Mouse (Mus musculus): ENCODE data around the gene Ednrb. TPM values are rescaled to one million over a fixed set of nuclear protein-coding genes. Genes with fewer than 3 reads are reported as not detected.

Ednrb gene
- polyA plus RNA-seq, 1 experiment from 2014 or later: 72.2 TPM

DNA sequence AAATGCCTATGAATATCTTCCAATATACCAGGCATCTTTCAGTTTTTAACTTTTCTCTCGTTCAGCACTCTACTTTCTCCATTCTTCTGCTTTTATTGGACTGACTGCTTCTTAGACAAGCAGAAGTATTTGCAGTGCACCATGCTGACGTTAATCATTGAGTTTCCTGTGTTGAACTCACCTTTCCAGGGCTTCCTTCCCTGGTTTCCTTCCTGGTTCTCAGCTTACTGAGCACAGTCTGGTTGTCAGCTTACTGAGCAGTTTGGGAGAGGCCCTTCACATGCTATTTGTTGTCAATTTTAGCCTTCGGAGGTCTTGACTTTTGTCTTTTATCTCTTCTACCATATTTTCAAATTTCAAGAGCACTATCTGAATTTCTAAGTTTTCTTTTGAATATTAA is 31.0 kb downstream of the Ednrb start:
- H3K9me3 ChIP-seq (replicated peaks; ENCODE audit: control insufficient read depth, low read length): no peaks in the 10 kb centered on the region
- peaks cover 2% of the 10 kb centered on the region; the same call in 1 of the 2 replicates for H3K4me1 ChIP-seq (ENCODE audit: control insufficient read depth, insufficient read depth, low read length)
- no peaks in the 10 kb centered on the region for H3K36me3 ChIP-seq (ENCODE audit: control insufficient read depth, insufficient read depth)
- H3K4me2 ChIP-seq (ENCODE audit: low read depth, low read length): no peak overlapping the region
- no peak overlapping the region for H3K4me3 ChIP-seq (ENCODE audit: low read length)
- no peak overlapping the region for H3K27ac ChIP-seq (ENCODE audit: low read length)
- no peaks in the 10 kb centered on the region for H3K27me3 ChIP-seq (ENCODE audit: control insufficient read depth, insufficient read depth, low read length)
- ATAC-seq (replicated peaks; ENCODE audit: extremely low read depth, insufficient read depth, low FRiP score): no peak
- no peak overlapping the region for H3K9ac ChIP-seq (ENCODE audit: low read length)
- WGBS: 49% methylated on average over 3 of the region's 3 CpGs

DNA sequence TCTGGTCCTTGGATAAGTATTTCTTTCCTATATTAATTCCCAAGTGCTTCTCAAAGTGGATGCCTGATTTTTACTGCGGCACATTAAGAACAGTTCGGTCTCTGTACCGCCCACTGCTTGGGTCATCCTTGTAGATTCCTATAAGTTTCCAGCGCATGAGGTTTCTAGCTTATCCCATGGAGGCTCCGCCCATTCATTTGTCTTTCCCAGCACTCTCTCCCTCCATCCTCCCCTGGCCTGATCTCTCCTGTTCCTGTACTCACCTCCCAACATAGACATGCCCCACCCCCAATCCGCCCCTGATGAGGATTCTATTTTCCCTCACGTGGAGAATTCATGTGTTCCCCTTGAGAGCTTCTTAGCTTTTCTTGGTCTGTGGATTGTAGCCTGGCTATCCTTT is 32.9 kb downstream of the Ednrb start:
- Histone ChIP-seq H3K27ac (ENCODE audit: low read length) (no peak overlapping the region), H3K36me3 (ENCODE audit: control insufficient read depth, insufficient read depth) (no peaks in the 10 kb centered on the region), H3K4me1 (ENCODE audit: control insufficient read depth, insufficient read depth, low read length) (peaks cover 2% of the 10 kb centered on the region; the same call in 1 of the 2 replicates), H3K9me3 (replicated peaks; ENCODE audit: control insufficient read depth, low read length) (no peaks in the 10 kb centered on the region), H3K27me3 (ENCODE audit: control insufficient read depth, insufficient read depth, low read length) (no peaks in the 10 kb centered on the region), H3K4me2 (ENCODE audit: low read depth, low read length) (no peak overlapping the region), H3K4me3 (ENCODE audit: low read length) (no peak overlapping the region), H3K9ac (ENCODE audit: low read length) (no peak overlapping the region)
- WGBS: 89% methylated on average over 7 of the region's 7 CpGs
- ATAC-seq (replicated peaks; ENCODE audit: extremely low read depth, insufficient read depth, low FRiP score): no peak

DNA sequence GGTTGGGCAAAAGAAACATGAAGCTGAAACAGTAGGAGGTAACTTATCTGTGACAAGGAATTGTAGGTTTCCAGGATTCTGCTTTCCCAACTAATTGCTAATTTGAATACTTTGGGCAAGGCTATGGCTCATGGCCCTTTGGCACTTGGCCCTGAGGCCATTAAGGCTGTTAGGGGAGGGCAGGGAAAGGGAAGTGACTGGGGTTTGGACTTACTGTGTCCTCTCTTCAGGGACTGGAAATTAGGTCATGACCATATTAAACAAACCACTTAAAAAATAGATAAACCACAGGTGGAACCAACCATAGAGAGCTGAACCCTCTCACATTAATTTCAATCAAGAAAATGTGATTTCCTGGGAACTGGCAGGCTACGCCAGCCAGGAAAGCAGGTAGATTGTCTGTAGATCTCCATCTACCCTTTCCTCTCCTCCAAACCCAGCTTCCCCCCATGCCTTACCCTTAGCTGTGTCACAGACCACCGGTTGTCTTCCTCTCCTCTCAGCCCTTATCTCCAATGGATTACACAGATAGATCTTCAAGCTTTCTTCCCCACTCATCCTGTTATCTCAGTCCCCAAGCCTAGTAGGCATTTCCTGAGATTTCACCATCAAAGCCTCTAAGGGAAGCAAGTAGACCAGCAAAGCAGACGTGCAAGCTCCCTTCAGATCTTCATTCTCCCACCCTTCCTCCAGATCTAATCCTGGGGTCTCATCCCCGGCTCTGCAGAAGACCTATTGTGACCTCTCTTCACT is 40.1 kb downstream of the Ednrb start:
- ATAC-seq (replicated peaks; ENCODE audit: extremely low read depth, insufficient read depth, low FRiP score): no peak
- H3K4me1 ChIP-seq (ENCODE audit: control insufficient read depth, insufficient read depth, low read length): no peaks in the 10 kb centered on the region
- WGBS: 47% methylated on average over 4 of the region's 4 CpGs

GRCm38 (mm10) chr14:103797123-103797522 is 47.1 kb downstream of the Ednrb start:
- WGBS: 61% methylated on average over 3 of the region's 3 CpGs
- no peak overlapping the region for H3K9ac ChIP-seq (ENCODE audit: low read length)
- no peaks in the 10 kb centered on the region for H3K27me3 ChIP-seq (ENCODE audit: control insufficient read depth, insufficient read depth, low read length)
- no peaks in the 10 kb centered on the region for H3K36me3 ChIP-seq (ENCODE audit: control insufficient read depth, insufficient read depth)
- no peak overlapping the region for H3K4me3 ChIP-seq (ENCODE audit: low read length)
- H3K27ac ChIP-seq (ENCODE audit: low read length): no peak overlapping the region
- ATAC-seq (replicated peaks; ENCODE audit: extremely low read depth, insufficient read depth, low FRiP score): no peak
- H3K4me2 ChIP-seq (ENCODE audit: low read depth, low read length): no peak overlapping the region
- H3K4me1 ChIP-seq (ENCODE audit: control insufficient read depth, insufficient read depth, low read length): peaks cover 2% of the 10 kb centered on the region; the same call in 1 of the 2 replicates
- no peaks in the 10 kb centered on the region for H3K9me3 ChIP-seq (replicated peaks; ENCODE audit: control insufficient read depth, low read length)

More for the DNA sequence above, 40.1 kb downstream of the Ednrb start:
- no peak overlapping the region for H3K27ac ChIP-seq (ENCODE audit: low read length)
- no peak overlapping the region for H3K9ac ChIP-seq (ENCODE audit: low read length)
- no peaks in the 10 kb centered on the region for H3K27me3 ChIP-seq (ENCODE audit: control insufficient read depth, insufficient read depth, low read length)
- H3K9me3 ChIP-seq (replicated peaks; ENCODE audit: control insufficient read depth, low read length): no peaks in the 10 kb centered on the region
- no peak overlapping the region for H3K4me2 ChIP-seq (ENCODE audit: low read depth, low read length)
- H3K36me3 ChIP-seq (ENCODE audit: control insufficient read depth, insufficient read depth): no peaks in the 10 kb centered on the region
- no peak overlapping the region for H3K4me3 ChIP-seq (ENCODE audit: low read length)

DNA sequence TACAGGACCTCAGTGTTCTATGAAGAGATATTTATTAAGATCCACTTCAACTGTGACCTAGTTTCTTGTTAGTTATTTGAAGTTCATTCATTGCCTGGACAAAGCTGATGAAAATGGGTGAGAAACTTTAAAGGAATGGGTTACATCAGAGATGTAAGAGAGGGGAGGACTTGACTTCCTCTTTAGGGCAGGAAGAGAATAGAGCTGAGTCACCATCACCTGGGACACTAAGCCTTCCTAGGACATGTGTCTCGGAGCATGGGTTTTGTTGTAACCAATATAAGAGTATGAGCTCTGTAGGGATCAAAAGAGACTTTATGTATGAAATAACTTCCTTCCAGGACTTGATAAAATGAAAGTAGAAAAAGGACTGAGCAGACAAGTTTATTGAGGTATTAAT is 48.6 kb downstream of the Ednrb start:
- Histone ChIP-seq H3K27me3 (ENCODE audit: control insufficient read depth, insufficient read depth, low read length) (no peaks in the 10 kb centered on the region), H3K4me2 (ENCODE audit: low read depth, low read length) (no peak overlapping the region), H3K27ac (ENCODE audit: low read length) (no peak overlapping the region), H3K36me3 (ENCODE audit: control insufficient read depth, insufficient read depth) (no peaks in the 10 kb centered on the region), H3K9ac (ENCODE audit: low read length) (no peak overlapping the region), H3K9me3 (replicated peaks; ENCODE audit: control insufficient read depth, low read length) (no peaks in the 10 kb centered on the region), H3K4me1 (ENCODE audit: control insufficient read depth, insufficient read depth, low read length) (peaks cover 2% of the 10 kb centered on the region; the same call in 1 of the 2 replicates), H3K4me3 (ENCODE audit: low read length) (no peak overlapping the region)
- ATAC-seq (replicated peaks; ENCODE audit: extremely low read depth, insufficient read depth, low FRiP score): no peak
- WGBS: 75% methylated on average over 1 of the region's 1 CpGs

DNA sequence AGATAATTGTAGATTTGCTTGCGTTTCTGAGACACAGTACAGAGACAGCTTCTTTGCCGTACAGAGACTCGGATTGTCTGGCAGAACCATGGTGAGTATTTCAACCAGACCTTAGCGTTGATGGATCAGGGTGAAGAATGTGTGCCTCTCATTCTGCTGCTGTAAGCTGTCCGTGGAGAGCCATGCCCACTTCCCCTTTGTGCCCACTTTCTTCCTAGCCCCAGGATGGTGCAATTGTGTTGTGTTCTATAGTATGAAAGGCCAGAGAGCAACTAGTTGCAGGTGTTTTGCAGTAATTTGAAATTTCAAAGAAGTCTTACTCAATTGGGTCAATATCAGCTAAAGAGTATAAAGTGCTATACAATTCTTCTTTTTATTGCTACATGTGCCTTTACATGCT is 50.8 kb downstream of the Ednrb start:
- no peak overlapping the region for H3K27ac ChIP-seq (ENCODE audit: low read length)
- H3K4me1 ChIP-seq (ENCODE audit: control insufficient read depth, insufficient read depth, low read length): peaks cover 2% of the 10 kb centered on the region; the same call in 1 of the 2 replicates
- H3K9ac ChIP-seq (ENCODE audit: low read length): no peak overlapping the region
- ATAC-seq (replicated peaks; ENCODE audit: extremely low read depth, insufficient read depth, low FRiP score): no peak
- H3K4me3 ChIP-seq (ENCODE audit: low read length): no peak overlapping the region
- no peaks in the 10 kb centered on the region for H3K27me3 ChIP-seq (ENCODE audit: control insufficient read depth, insufficient read depth, low read length)
- H3K4me2 ChIP-seq (ENCODE audit: low read depth, low read length): no peak overlapping the region
- WGBS: 54% methylated on average over 5 of the region's 5 CpGs
- H3K9me3 ChIP-seq (replicated peaks; ENCODE audit: control insufficient read depth, low read length): no peaks in the 10 kb centered on the region
- no peaks in the 10 kb centered on the region for H3K36me3 ChIP-seq (ENCODE audit: control insufficient read depth, insufficient read depth)

DNA sequence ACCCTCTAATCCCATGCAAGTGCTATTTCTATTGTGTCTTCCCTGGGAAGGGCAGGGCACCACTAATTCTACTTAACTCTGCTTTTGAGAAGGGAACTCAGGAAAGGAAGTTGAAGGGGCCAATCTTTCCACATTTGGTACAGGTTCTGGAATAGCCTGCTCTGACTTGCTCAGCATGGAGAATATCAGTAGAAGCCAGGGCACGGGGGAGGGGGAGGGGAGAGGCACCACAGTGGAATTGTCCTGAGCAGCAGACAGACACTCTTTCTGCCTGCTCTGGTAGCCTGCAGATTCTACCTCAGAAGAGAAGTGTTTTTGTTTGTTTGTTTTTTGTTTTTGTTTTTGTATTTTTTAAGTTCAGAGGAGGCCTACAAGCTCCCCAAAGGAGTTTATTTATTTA is 51.5 kb downstream of the Ednrb start:
- Histone ChIP-seq H3K4me1 (ENCODE audit: control insufficient read depth, insufficient read depth, low read length) (peaks cover 2% of the 10 kb centered on the region; the same call in 1 of the 2 replicates), H3K27me3 (ENCODE audit: control insufficient read depth, insufficient read depth, low read length) (no peaks in the 10 kb centered on the region), H3K27ac (ENCODE audit: low read length) (no peak overlapping the region), H3K9me3 (replicated peaks; ENCODE audit: control insufficient read depth, low read length) (no peaks in the 10 kb centered on the region), H3K4me3 (ENCODE audit: low read length) (no peak overlapping the region), H3K4me2 (ENCODE audit: low read depth, low read length) (no peak overlapping the region), H3K36me3 (ENCODE audit: control insufficient read depth, insufficient read depth) (no peaks in the 10 kb centered on the region), H3K9ac (ENCODE audit: low read length) (no peak overlapping the region)
- no peak for ATAC-seq (replicated peaks; ENCODE audit: extremely low read depth, insufficient read depth, low FRiP score)
- WGBS: 40% methylated on average over 1 of the region's 1 CpGs

- WGBS: 76% methylated on average over 2 of the region's 2 CpGs
- no peaks in the 10 kb centered on the region for H3K36me3 ChIP-seq (ENCODE audit: control insufficient read depth, insufficient read depth)
- H3K4me1 ChIP-seq (ENCODE audit: control insufficient read depth, insufficient read depth, low read length): peaks cover under 1% of the 10 kb centered on the region; the same call in 1 of the 2 replicates
- H3K4me2 ChIP-seq (ENCODE audit: low read depth, low read length): no peak overlapping the region
- H3K4me3 ChIP-seq (ENCODE audit: low read length): no peak overlapping the region
- H3K27me3 ChIP-seq (ENCODE audit: control insufficient read depth, insufficient read depth, low read length): no peaks in the 10 kb centered on the region
- H3K9ac ChIP-seq (ENCODE audit: low read length): no peak overlapping the region
- no peak overlapping the region for H3K27ac ChIP-seq (ENCODE audit: low read length)
- ATAC-seq (replicated peaks; ENCODE audit: extremely low read depth, insufficient read depth, low FRiP score): no peak
- no peaks in the 10 kb centered on the region for H3K9me3 ChIP-seq (replicated peaks; ENCODE audit: control insufficient read depth, low read length)
Measured at GRCm38 (mm10) chr14:103787547-103787946, 56.7 kb downstream of the Ednrb start.

DNA sequence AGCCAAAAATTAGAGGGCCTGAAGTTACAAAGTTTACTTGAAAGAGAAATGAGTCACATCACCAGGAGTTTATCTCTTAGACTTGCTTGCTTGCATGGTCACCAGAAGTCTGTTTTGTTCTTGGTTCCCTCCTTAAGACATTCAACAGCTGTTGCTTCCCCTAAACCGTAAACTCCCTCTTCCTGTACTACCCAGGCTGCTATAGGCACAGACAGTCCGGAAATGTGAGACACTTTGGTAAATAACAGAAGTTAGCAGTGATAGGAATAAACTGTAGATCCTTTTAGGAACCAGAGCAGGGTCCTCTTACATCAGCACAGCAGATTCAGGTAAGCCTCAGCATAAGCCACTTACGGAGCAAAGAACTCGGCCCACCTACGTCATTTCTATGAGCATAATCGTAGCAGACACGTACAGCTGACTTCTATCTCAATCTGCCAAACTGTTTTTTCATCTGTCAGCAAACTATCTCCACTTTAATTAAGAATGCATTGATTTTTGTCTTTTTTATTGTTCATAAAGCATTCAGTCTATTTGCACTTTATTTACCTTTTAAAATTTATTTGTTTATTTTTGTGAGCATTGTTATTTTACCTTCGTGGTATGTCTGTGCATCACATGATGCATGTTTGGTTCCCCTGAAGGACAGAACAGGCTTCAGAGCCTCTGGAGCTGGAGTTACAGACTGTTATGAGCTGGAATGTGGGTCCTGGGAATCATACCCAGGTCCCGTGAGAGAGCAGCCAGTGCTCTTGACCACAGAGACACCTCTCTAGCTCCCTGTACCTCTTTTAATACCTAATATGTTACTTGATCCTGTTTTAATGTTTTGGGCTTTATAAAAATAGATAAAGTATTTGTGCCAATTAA is 58.9 kb downstream of the Ednrb start:
- H3K27ac ChIP-seq (ENCODE audit: low read length): peak overlapping the region; percentile 57; the same call in 1 of the 2 replicates
- no peaks in the 10 kb centered on the region for H3K36me3 ChIP-seq (ENCODE audit: control insufficient read depth, insufficient read depth)
- WGBS: 52% methylated on average over 9 of the region's 9 CpGs
- H3K4me3 ChIP-seq (ENCODE audit: low read length): peak overlapping the region; percentile 3; the same call in 1 of the 2 replicates
- no peaks in the 10 kb centered on the region for H3K9me3 ChIP-seq (replicated peaks; ENCODE audit: control insufficient read depth, low read length)
- no peak overlapping the region for H3K9ac ChIP-seq (ENCODE audit: low read length)
- peak; percentile 67 for ATAC-seq (replicated peaks; ENCODE audit: extremely low read depth, insufficient read depth, low FRiP score)
- H3K27me3 ChIP-seq (ENCODE audit: control insufficient read depth, insufficient read depth, low read length): no peaks in the 10 kb centered on the region
- H3K4me2 ChIP-seq (ENCODE audit: low read depth, low read length): peak overlapping the region; percentile 30; the same call in 1 of the 2 replicates
- no peaks in the 10 kb centered on the region for H3K4me1 ChIP-seq (ENCODE audit: control insufficient read depth, insufficient read depth, low read length)
